Mouse (Mus musculus) myocyte (in vitro differentiated cells): ENCODE measurements at regions not wholly inside any gene's neighbourhood (a gene's known extent, or its start where the extent isn't known, plus 50 kb on each side); places are given as distances from the start of the nearest gene placed in this dataset.

Source experiments
- H3K27me3 ChIP-seq: one replicate; pipeline ENCODE4 v1.6.1; 2011; ENCODE audit not compliant: control insufficient read depth, insufficient read depth, insufficient read length
- H3K36me3 ChIP-seq: one replicate; pipeline ENCODE4 v1.6.1; 2011; ENCODE audit not compliant: control insufficient read depth, insufficient read depth
- H3K4me2 ChIP-seq: one replicate; pipeline ENCODE4 v1.6.1; 2011; ENCODE audit warnings: low read depth, control low read depth
- H3K4me3 ChIP-seq: one replicate; pipeline ENCODE4 v1.5.1; 2011; ENCODE audit warnings: mild to moderate bottlenecking, control low read depth, moderate library complexity
- H3K79me2 ChIP-seq: one replicate; pipeline ENCODE4 v1.6.1; 2011; ENCODE audit not compliant: control insufficient read depth, insufficient read depth
- H3ac ChIP-seq: one replicate; pipeline ENCODE4 v1.6.1; 2011; ENCODE audit not compliant: control insufficient read depth, insufficient read length
- CEBPB ChIP-seq: IDR thresholded peaks from 2 replicates; pipeline ENCODE4 v1.6.1; 2011; ENCODE audit warnings: mild to moderate bottlenecking, moderate library complexity; ENCODE audit not compliant: poor library complexity, insufficient read depth, severe bottlenecking
- E2F4 ChIP-seq: IDR thresholded peaks from one replicate; pipeline ENCODE4 v1.6.1; 2011; ENCODE audit warnings: mild to moderate bottlenecking, control low read depth, moderate library complexity; ENCODE audit not compliant: insufficient read depth
- MAX ChIP-seq: IDR thresholded peaks from one replicate; pipeline ENCODE4 v1.6.1; 2011; ENCODE audit warnings: low read depth, mild to moderate bottlenecking, control low read depth
- MYOD1 ChIP-seq, 3 experiments: IDR thresholded peaks; one replicate each; pipeline ENCODE4 v1.6.1; 2011; ENCODE audit warnings: control low read depth in 2 of 3, low read depth in 2 of 3, mild to moderate bottlenecking in 2 of 3, moderate library complexity in 1 of 3; ENCODE audit not compliant: insufficient read length in 2 of 3, control insufficient read depth in 1 of 3
- MYOG ChIP-seq, 3 experiments: IDR thresholded peaks; one replicate each; pipeline ENCODE4 v1.6.1; 2011; ENCODE audit warnings: control low read depth in 2 of 3, low read depth in 2 of 3, mild to moderate bottlenecking in 2 of 3; ENCODE audit not compliant: insufficient read length in 2 of 3, control insufficient read depth in 1 of 3, insufficient read depth in 1 of 3
- POLR2A ChIP-seq: IDR thresholded peaks from one replicate; pipeline ENCODE4 v1.6.1; 2011; ENCODE audit warnings: low read depth, mild to moderate bottlenecking, control low read depth, moderate library complexity; ENCODE audit not compliant: insufficient read length
- POLR2AphosphoS2 ChIP-seq: IDR thresholded peaks from one replicate; pipeline ENCODE4 v1.6.1; 2011; ENCODE audit warnings: low read depth, control low read depth; ENCODE audit not compliant: insufficient read length
- REST ChIP-seq: IDR thresholded peaks from one replicate; pipeline ENCODE4 v1.6.1; 2011; ENCODE audit warnings: mild to moderate bottlenecking, control low read depth, moderate library complexity; ENCODE audit not compliant: insufficient read depth, insufficient read length
- SRF ChIP-seq: IDR thresholded peaks from one replicate; pipeline ENCODE4 v1.6.1; 2011; ENCODE audit warnings: low read depth; ENCODE audit not compliant: control insufficient read depth, insufficient read length
- TCF12 ChIP-seq: IDR thresholded peaks from one replicate; pipeline ENCODE4 v1.6.1; 2011; ENCODE audit warnings: mild to moderate bottlenecking, control low read depth; ENCODE audit not compliant: poor library complexity, insufficient read depth, severe bottlenecking
- TCF3 ChIP-seq: IDR thresholded peaks from one replicate; pipeline ENCODE4 v1.6.1; 2011; ENCODE audit warnings: low read depth, control low read depth; ENCODE audit not compliant: insufficient read length
- USF1 ChIP-seq: IDR thresholded peaks from one replicate; pipeline ENCODE4 v1.6.1; 2011; ENCODE audit warnings: low read depth, mild to moderate bottlenecking, control low read depth, moderate library complexity

- H3K36me3 ChIP-seq, result no peaks in the 10 kb centered on the region
- H3K4me2 ChIP-seq, result no peak overlapping the region
- H3K4me3 ChIP-seq, result no peak overlapping the region
- no peak overlapping the region for H3ac ChIP-seq
- H3K79me2 ChIP-seq, result no peaks in the 10 kb centered on the region
- no peak for TF ChIP-seq MYOG (IDR thresholded peaks at IDR 0.05; ENCODE audit: control insufficient read depth in 1 of 3, insufficient read depth in 1 of 3, insufficient read length in 2 of 3, low read depth in 2 of 3)
- H3K27me3 ChIP-seq, result no peaks in the 10 kb centered on the region
Observed at GRCm38 (mm10) chr5:148757715-148758114, 171.4 kb downstream of the Katnal1 start.

- H3K79me2 ChIP-seq, result no peaks in the 10 kb centered on the region
Observed at GRCm38 (mm10) chr5:148757236-148757635, 171.9 kb downstream of the Katnal1 start.

GRCm38 (mm10) chr5:148756246-148756930 is 172.7 kb downstream of the Katnal1 start:
- H3K4me3 ChIP-seq, result no peak overlapping the region
- no peaks in the 10 kb centered on the region for H3K79me2 ChIP-seq
- TF ChIP-seq REST (no peak), MYOD1 (IDR thresholded peaks at IDR 0.05; ENCODE audit: control insufficient read depth in 1 of 3, insufficient read length in 2 of 3, low read depth in 2 of 3) (no peak), TCF3 (no peak), SRF (no peak), POLR2AphosphoS2 (no peak), CEBPB (no peak), E2F4 (no peak), MAX (no peak), POLR2A (no peak), MYOG (IDR thresholded peaks at IDR 0.05; ENCODE audit: control insufficient read depth in 1 of 3, insufficient read depth in 1 of 3, insufficient read length in 2 of 3, low read depth in 2 of 3) (no peak), TCF12 (no peak), USF1 (no peak)
- no peak overlapping the region for H3ac ChIP-seq
- no peaks in the 10 kb centered on the region for H3K36me3 ChIP-seq
- H3K4me2 ChIP-seq, result no peak overlapping the region
- H3K27me3 ChIP-seq, result no peaks in the 10 kb centered on the region

More at GRCm38 (mm10) chr5:148757236-148757635, 171.9 kb downstream of the Katnal1 start:
- Histone ChIP-seq H3ac (no peak overlapping the region), H3K4me3 (no peak overlapping the region), H3K36me3 (no peaks in the 10 kb centered on the region), H3K4me2 (no peak overlapping the region), H3K27me3 (no peaks in the 10 kb centered on the region)
- TF ChIP-seq MAX (no peak), CEBPB (no peak), TCF3 (no peak), MYOG (IDR thresholded peaks at IDR 0.05; ENCODE audit: control insufficient read depth in 1 of 3, insufficient read depth in 1 of 3, insufficient read length in 2 of 3, low read depth in 2 of 3) (no peak), MYOD1 (IDR thresholded peaks at IDR 0.05; ENCODE audit: control insufficient read depth in 1 of 3, insufficient read length in 2 of 3, low read depth in 2 of 3) (no peak), POLR2AphosphoS2 (no peak), E2F4 (no peak), POLR2A (no peak), REST (no peak), TCF12 (no peak), SRF (no peak), USF1 (no peak)

DNA sequence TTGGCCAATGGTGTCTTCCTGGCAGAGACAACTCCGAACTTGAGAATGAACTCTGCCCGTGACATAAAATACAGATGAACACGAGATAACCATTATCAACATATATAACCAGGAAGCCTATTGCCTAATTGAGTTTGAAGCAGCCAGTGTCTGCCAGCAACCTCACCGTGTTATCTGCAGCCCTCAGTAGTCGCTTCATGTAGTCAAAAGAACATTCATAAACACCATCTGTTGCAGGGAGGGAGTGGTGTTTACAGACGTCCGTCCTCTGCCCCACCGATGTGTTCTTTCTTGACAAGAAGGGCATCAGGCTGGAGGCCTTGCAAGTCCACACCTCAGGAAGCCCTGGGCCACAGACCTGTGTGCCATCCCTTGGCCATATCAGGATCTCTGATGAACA is 173.3 kb downstream of the Katnal1 start:
- no peaks in the 10 kb centered on the region for H3K36me3 ChIP-seq
- no peak overlapping the region for H3K4me2 ChIP-seq
- TF ChIP-seq TCF12, result no peak
- TF ChIP-seq SRF, result no peak
- TF ChIP-seq MYOD1 (IDR thresholded peaks at IDR 0.05; ENCODE audit: control insufficient read depth in 1 of 3, insufficient read length in 2 of 3, low read depth in 2 of 3), result no peak
- no peak for TF ChIP-seq REST
- TF ChIP-seq TCF3, result no peak
- TF ChIP-seq MAX, result no peak
- no peak for TF ChIP-seq MYOG (IDR thresholded peaks at IDR 0.05; ENCODE audit: control insufficient read depth in 1 of 3, insufficient read depth in 1 of 3, insufficient read length in 2 of 3, low read depth in 2 of 3)
- no peak for TF ChIP-seq USF1
- no peak for TF ChIP-seq CEBPB
- TF ChIP-seq POLR2A, result no peak
- no peak for TF ChIP-seq POLR2AphosphoS2
- TF ChIP-seq E2F4, result no peak

GRCm38 (mm10) chr5:148754896-148755295 is 174.2 kb downstream of the Katnal1 start:
- no peaks in the 10 kb centered on the region for H3K27me3 ChIP-seq
- no peak for TF ChIP-seq MYOD1 (IDR thresholded peaks at IDR 0.05; ENCODE audit: control insufficient read depth in 1 of 3, insufficient read length in 2 of 3, low read depth in 2 of 3)
- TF ChIP-seq CEBPB, result no peak
- TF ChIP-seq E2F4, result no peak
- no peak for TF ChIP-seq POLR2A
- no peak for TF ChIP-seq MYOG (IDR thresholded peaks at IDR 0.05; ENCODE audit: control insufficient read depth in 1 of 3, insufficient read depth in 1 of 3, insufficient read length in 2 of 3, low read depth in 2 of 3)
- no peak for TF ChIP-seq MAX
- TF ChIP-seq POLR2AphosphoS2, result no peak
- no peak for TF ChIP-seq TCF3
- TF ChIP-seq USF1, result no peak
- TF ChIP-seq SRF, result no peak
- no peak for TF ChIP-seq TCF12
- TF ChIP-seq REST, result no peak
- H3K79me2 ChIP-seq, result no peaks in the 10 kb centered on the region

More for the DNA sequence above, 173.3 kb downstream of the Katnal1 start:
- H3K79me2 ChIP-seq, result no peaks in the 10 kb centered on the region
- no peaks in the 10 kb centered on the region for H3K27me3 ChIP-seq
- H3ac ChIP-seq, result no peak overlapping the region
- H3K4me3 ChIP-seq, result no peak overlapping the region

More at GRCm38 (mm10) chr5:148754896-148755295, 174.2 kb downstream of the Katnal1 start:
- no peak overlapping the region for H3K4me3 ChIP-seq
- H3K4me2 ChIP-seq, result no peak overlapping the region
- no peaks in the 10 kb centered on the region for H3K36me3 ChIP-seq
- no peak overlapping the region for H3ac ChIP-seq
